Mouse (Mus musculus): ENCODE measurements around the gene Gm20388. TPM values are rescaled to one million over a fixed set of nuclear protein-coding genes. Genes with fewer than 3 reads are reported as not detected.

The Gm20388 gene
- polyA plus RNA-seq, 1 experiment = 49.7 TPM

DNA sequence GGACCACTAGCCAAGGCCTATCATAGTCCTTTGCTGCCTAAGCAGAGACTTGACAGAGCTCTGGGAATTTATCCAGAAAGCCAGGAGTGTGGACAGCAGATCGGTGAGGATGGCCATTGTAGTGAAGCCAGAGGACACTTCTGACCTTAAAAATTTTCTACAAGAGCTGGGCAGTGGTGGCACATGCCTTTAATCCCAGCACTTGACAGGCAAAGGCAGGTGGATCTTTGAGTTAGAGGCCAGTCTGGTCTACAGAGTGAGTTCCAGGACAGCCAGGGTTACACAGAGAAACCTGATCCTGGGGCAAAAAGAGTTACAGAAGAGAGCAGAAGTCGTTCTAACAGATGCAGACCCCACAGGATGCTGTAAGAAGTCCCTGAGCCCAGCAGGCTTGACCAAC is 2405.8 kb downstream of the Gm20388 start:
- no peak for TF ChIP-seq POLR2A (IDR thresholded peaks at IDR 0.05; ENCODE audit: low read depth, low read length)
- no peak for TF ChIP-seq CTCF (conservative IDR thresholded peaks at IDR 0.05; ENCODE audit: insufficient read depth, insufficient read length, low read depth, low read length)
- Histone ChIP-seq H3K27me3 (replicated peaks; ENCODE audit: control insufficient read depth, insufficient read depth, low read length) (no peaks in the 10 kb centered on the region), H3K27ac (ENCODE audit: insufficient read depth, low read depth, low read length) (no peak overlapping the region), H3K36me3 (ENCODE audit: control insufficient read depth, insufficient read depth, low read length) (no peaks in the 10 kb centered on the region), H3K4me1 (ENCODE audit: control insufficient read depth, insufficient read depth, low read length) (no peaks in the 10 kb centered on the region; the same call in 1 of the 2 replicates), H3K4me3 (ENCODE audit: insufficient read depth, low read depth, low read length) (no peak overlapping the region)
- 69% methylated on average over 2 of the region's 2 CpGs for WGBS
- no peak for DNase-seq

DNA sequence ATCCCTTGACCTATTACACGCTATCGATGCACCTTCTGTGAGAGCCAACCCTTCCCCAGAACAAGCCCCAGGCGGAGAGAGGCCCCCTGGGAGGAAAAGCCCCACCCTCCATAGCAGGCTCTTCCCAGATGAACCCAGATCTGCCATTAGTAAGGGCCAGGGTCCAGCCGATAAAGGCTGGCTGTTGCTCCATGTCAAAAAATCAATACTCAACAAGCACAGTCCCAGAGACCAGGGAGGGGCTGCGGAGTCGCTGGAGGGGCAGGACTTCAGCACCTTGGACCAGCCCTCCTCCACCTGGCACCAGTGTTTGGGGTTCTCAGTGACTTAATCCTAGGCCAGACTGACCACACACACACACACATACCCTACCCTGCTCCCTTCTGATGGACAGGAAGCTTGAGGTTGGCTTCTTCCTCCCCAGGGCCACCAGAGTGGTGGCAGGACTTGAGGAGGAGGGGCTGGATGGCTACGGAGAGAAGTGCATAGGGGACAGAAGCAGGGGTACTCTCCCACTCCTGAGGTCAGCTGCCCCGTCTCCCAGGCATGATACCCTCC is 2407.4 kb downstream of the Gm20388 start:
- Histone ChIP-seq H3K36me3 (ENCODE audit: control insufficient read depth, insufficient read depth, low read length) (no peaks in the 10 kb centered on the region), H3K27ac (ENCODE audit: insufficient read depth, low read depth, low read length) (no peak overlapping the region)

DNA sequence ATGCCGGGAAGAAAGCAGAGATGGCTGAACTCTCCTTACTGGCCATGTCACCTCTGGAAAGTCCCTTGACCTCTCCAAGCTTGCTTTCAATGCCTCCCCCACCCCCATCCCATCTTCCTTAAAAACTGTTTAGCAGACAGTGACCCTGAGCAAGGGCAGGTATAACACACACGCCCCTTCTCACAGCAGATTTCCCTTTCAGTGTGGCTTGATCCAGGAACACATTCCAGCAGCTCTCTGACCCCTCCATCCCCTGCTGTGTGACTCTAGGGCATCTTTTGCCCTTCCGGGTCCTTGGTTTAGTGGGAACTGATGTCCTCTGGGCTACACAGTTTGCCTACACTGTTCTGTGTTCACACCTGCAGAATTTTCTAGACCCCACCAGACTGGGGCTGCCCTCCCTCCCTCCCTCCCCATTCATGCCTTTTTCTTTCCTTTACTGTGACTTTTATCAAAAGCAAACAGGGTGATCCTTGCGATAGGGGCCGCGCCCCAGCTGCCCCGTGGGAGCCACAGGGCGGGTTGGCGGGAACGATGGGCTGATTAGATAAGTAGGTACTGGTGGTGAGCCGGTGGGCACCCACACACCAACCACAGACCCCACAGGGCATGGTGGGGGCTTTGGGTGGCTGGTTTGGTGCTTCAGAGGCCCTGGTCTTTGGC is 2408.5 kb downstream of the Gm20388 start:
- Histone ChIP-seq H3K27ac (ENCODE audit: insufficient read depth, low read depth, low read length) (no peak overlapping the region), H3K4me1 (ENCODE audit: control insufficient read depth, insufficient read depth, low read length) (no peaks in the 10 kb centered on the region; the same call in 1 of the 2 replicates), H3K36me3 (ENCODE audit: control insufficient read depth, insufficient read depth, low read length) (no peaks in the 10 kb centered on the region), H3K4me3 (ENCODE audit: insufficient read depth, low read depth, low read length) (no peak overlapping the region), H3K27me3 (replicated peaks; ENCODE audit: control insufficient read depth, insufficient read depth, low read length) (no peaks in the 10 kb centered on the region)
- DNase-seq = no peak
- WGBS = 82% methylated on average over 11 of the region's 11 CpGs
- TF ChIP-seq POLR2A (IDR thresholded peaks at IDR 0.05; ENCODE audit: low read depth, low read length) (no peak), CTCF (conservative IDR thresholded peaks at IDR 0.05; ENCODE audit: insufficient read depth, insufficient read length, low read depth, low read length) (no peak)

More for the DNA sequence above, 2407.4 kb downstream of the Gm20388 start:
- TF ChIP-seq CTCF (conservative IDR thresholded peaks at IDR 0.05; ENCODE audit: insufficient read depth, insufficient read length, low read depth, low read length) (no peak), POLR2A (IDR thresholded peaks at IDR 0.05; ENCODE audit: low read depth, low read length) (no peak)
- DNase-seq = no peak
- WGBS = 65% methylated on average over 8 of the region's 8 CpGs
- no peak overlapping the region for H3K4me3 ChIP-seq (ENCODE audit: insufficient read depth, low read depth, low read length)
- no peaks in the 10 kb centered on the region for H3K27me3 ChIP-seq (replicated peaks; ENCODE audit: control insufficient read depth, insufficient read depth, low read length)
- H3K4me1 ChIP-seq (ENCODE audit: control insufficient read depth, insufficient read depth, low read length) = no peaks in the 10 kb centered on the region; the same call in 1 of the 2 replicates

DNA sequence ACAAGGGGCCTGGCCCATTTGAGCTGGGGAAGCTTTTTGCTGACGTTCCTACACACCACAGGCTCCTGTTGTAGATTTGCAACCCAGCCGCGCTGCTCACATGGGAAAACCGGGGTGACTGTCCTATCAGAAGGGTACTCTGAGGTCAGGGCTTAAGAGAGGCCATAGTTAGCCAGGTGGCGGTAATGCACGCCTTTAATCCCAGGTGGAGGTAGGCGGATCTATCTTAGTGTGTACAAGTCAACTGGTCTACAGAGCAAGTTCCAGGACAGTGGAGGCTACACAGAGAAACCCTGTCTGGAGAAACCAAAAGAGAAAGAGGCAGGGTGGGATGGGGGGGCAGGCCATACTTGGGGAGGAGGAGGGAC is 2409.1 kb downstream of the Gm20388 start:
- H3K27ac ChIP-seq (ENCODE audit: insufficient read depth, low read depth, low read length) = no peak overlapping the region
- no peaks in the 10 kb centered on the region for H3K27me3 ChIP-seq (replicated peaks; ENCODE audit: control insufficient read depth, insufficient read depth, low read length)
- no peak for DNase-seq
- H3K36me3 ChIP-seq (ENCODE audit: control insufficient read depth, insufficient read depth, low read length) = no peaks in the 10 kb centered on the region
- no peaks in the 10 kb centered on the region; the same call in 1 of the 2 replicates for H3K4me1 ChIP-seq (ENCODE audit: control insufficient read depth, insufficient read depth, low read length)
- no peak overlapping the region for H3K4me3 ChIP-seq (ENCODE audit: insufficient read depth, low read depth, low read length)
- 88% methylated on average over 7 of the region's 7 CpGs for WGBS
- TF ChIP-seq POLR2A (IDR thresholded peaks at IDR 0.05; ENCODE audit: low read depth, low read length) = no peak
- no peak for TF ChIP-seq CTCF (conservative IDR thresholded peaks at IDR 0.05; ENCODE audit: insufficient read depth, insufficient read length, low read depth, low read length)

DNA sequence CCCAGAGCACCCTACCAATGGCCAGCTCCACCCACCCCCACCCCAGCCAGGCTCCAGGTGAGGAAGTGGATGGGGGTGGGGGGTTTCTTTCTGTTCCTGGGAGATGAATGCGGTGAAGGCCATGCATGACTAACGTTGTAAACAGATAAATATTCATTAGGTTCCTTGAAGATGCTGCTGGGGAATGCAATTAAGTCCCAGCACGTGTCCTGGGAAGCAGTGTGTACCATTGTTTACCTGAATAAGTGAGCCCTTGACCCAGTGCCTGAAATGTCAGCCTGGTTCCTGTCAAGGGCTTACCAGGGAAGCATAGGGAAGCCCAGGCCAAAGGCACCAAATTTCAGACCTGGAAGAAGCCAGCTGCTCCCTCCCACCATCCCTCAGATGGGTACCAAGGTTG is 2409.9 kb downstream of the Gm20388 start:
- no peaks in the 10 kb centered on the region for H3K36me3 ChIP-seq (ENCODE audit: control insufficient read depth, insufficient read depth, low read length)
- DNase-seq = no peak
- H3K27me3 ChIP-seq (replicated peaks; ENCODE audit: control insufficient read depth, insufficient read depth, low read length) = no peaks in the 10 kb centered on the region
- no peak overlapping the region for H3K27ac ChIP-seq (ENCODE audit: insufficient read depth, low read depth, low read length)
- H3K4me3 ChIP-seq (ENCODE audit: insufficient read depth, low read depth, low read length) = no peak overlapping the region
- no peaks in the 10 kb centered on the region for H3K4me1 ChIP-seq (ENCODE audit: control insufficient read depth, insufficient read depth, low read length)
- 48% methylated on average over 3 of the region's 3 CpGs for WGBS
- TF ChIP-seq POLR2A (IDR thresholded peaks at IDR 0.05; ENCODE audit: low read depth, low read length) (no peak), CTCF (conservative IDR thresholded peaks at IDR 0.05; ENCODE audit: insufficient read depth, insufficient read length, low read depth, low read length) (no peak)

DNA sequence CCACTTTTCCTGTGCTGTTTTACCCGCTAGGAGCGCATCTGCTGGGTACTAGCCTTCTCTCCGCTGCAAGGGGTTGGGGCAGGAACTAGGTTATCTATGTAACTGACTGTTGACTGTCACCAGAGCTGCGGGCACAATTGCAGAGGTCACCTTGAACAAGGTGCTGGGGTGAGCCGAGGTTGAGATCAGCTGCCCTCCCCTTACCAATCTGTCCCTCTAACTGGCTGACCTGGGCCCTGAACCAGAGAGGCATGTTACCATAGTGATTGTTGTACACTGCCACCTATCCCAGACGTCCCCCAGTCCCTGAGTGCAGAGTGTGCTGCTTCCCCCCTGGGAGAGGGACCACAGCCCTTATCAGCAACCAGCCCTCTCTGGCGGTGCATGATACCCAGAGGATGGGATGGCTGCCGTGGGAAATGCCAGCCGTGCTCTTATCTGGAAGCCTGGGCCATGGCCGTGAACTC is 2410.8 kb downstream of the Gm20388 start:
- DNase-seq = no peak
- WGBS = 80% methylated on average over 10 of the region's 10 CpGs

DNA sequence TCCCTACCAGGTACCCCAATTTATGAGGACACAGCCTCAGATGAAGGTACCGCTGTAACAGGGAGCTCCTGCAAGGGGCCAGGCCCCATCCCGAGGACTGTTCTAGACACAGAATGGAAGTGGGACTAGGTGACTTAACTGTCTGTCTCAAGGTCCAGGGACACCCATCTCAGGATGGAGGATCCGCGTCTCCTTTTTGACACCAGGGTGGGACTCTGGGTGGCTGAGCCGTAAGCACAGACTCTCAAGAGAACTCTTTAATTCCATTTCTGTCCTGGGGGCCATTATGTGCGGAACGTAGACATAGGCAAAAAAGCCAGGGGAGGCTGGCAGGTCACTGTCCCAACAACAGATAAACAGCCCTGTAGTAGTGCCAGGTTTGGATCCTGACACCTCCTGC is 2411.5 kb downstream of the Gm20388 start:
- DNase-seq = no peak
- H3K27ac ChIP-seq (ENCODE audit: insufficient read depth, low read depth, low read length) = no peak overlapping the region
- H3K4me3 ChIP-seq (ENCODE audit: insufficient read depth, low read depth, low read length) = no peak overlapping the region
- H3K27me3 ChIP-seq (replicated peaks; ENCODE audit: control insufficient read depth, insufficient read depth, low read length) = no peaks in the 10 kb centered on the region
- H3K4me1 ChIP-seq (ENCODE audit: control insufficient read depth, insufficient read depth, low read length) = no peaks in the 10 kb centered on the region
- TF ChIP-seq POLR2A (IDR thresholded peaks at IDR 0.05; ENCODE audit: low read depth, low read length) (no peak), CTCF (conservative IDR thresholded peaks at IDR 0.05; ENCODE audit: insufficient read depth, insufficient read length, low read depth, low read length) (no peak)
- 93% methylated on average over 7 of the region's 7 CpGs for WGBS
- no peaks in the 10 kb centered on the region for H3K36me3 ChIP-seq (ENCODE audit: control insufficient read depth, insufficient read depth, low read length)

More for the DNA sequence above, 2410.8 kb downstream of the Gm20388 start:
- H3K36me3 ChIP-seq (ENCODE audit: control insufficient read depth, insufficient read depth, low read length) = no peaks in the 10 kb centered on the region
- no peaks in the 10 kb centered on the region for H3K27me3 ChIP-seq (replicated peaks; ENCODE audit: control insufficient read depth, insufficient read depth, low read length)
- no peak overlapping the region for H3K27ac ChIP-seq (ENCODE audit: insufficient read depth, low read depth, low read length)
- H3K4me1 ChIP-seq (ENCODE audit: control insufficient read depth, insufficient read depth, low read length) = no peaks in the 10 kb centered on the region
- TF ChIP-seq CTCF (conservative IDR thresholded peaks at IDR 0.05; ENCODE audit: insufficient read depth, insufficient read length, low read depth, low read length) (no peak), POLR2A (IDR thresholded peaks at IDR 0.05; ENCODE audit: low read depth, low read length) (no peak)
- no peak overlapping the region for H3K4me3 ChIP-seq (ENCODE audit: insufficient read depth, low read depth, low read length)

All from kidney, adult 2 months (tissue).